Mouse (Mus musculus): ENCODE data around the gene H2-T3.

DNA sequence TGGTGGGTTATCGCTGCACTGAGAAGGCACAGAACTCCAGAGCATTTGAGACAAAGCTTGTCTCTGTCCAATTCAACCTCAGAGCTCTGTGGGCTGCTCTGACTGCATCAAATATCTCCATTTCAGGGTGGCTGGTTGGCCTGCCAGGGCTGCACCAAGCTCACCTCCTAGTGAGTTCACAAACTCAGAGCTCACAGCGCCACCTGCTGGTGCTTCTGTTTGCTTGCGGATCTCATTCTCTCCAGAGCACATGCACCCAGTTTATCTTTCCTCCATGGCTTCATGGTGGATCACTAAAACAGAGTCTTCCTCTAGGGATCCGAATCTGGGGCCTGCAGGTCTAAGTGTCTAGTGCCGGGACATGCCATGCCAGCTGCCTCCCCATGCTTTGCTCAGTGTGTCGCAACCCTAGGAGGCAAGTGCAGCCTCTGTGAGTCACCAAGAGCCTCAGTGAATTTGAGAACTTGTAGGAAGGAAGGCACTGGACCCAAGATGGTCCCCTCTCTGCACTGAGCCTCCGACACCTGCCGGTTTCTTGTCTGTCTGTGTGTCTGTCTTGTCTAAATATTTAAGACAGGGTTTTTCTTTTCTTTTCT lies 3.6 kb upstream of the H2-T3 start:
- TF ChIP-seq CTCF (IDR thresholded peaks at IDR 0.05; ENCODE audit: low read depth, low read length) = peak; percentile 94
- no peak for TF ChIP-seq EP300 (IDR thresholded peaks at IDR 0.05; ENCODE audit: insufficient read depth, low read depth, low read length)
- no peak for TF ChIP-seq POLR2A (IDR thresholded peaks at IDR 0.05; ENCODE audit: insufficient read depth, low read length)

Data from ES-Bruce4 (cell line).